ENCODE assay signal across 28 mouse cellular contexts in the genomic region with DNA sequence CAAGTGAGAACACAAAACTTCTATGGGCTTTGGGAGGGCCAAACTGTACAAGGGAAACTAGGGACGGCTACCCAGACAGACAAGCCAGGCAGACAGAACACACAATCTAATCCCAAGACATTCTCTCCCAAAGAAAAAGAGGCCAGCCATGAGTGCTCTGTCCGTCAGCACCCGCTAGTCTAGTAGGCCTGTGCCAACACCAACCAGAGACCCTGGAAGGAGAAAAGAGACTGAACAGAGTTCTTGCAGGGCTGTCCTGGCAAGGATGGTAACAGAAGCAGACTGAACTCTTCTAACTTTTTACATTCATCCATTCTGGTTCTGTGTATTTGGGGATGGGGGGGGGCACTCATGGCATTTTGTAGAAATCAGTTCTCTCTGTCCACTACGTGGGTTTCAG. TPM values are rescaled to one million over a fixed set of nuclear protein-coding genes. Genes with fewer than 3 reads are reported as not detected.
A peak's percentile ranks its signal among the peaks of the same experiment; 100 is the strongest.
DNase-seq lines count a peak whose midpoint lies in the region; ATAC-seq and TF ChIP-seq lines count a peak whose summit lies in the region.
"Had no signal": no experiment of that assay in that cellular context is flagged by ENCODE, and none has a peak within 500 bp of the region (broad histone marks: within the 10 kb centered on the region; RNA-seq: fewer than 3 reads in every experiment).

No protein-coding gene starts in this region.

- H3K4me2 ChIP-seq in intestine, postnatal 0 days (replicated peaks; ENCODE audit: low read depth) = 0 out of 2 replicates have a peak overlapping the region, but pooled peaks have one; percentile 2
- H3K4me2 ChIP-seq in intestine, embryonic 15.5 days (replicated peaks) = no peak overlapping the region
- no peak overlapping the region for H3K4me2 ChIP-seq in lung, embryonic 16.5 days (ENCODE audit: low read depth, low read length)
- H3K4me2 ChIP-seq: embryonic facial prominence, embryonic 12.5 days; hindbrain, embryonic 12.5 days; limb, embryonic 13.5 days had no signal

- peaks cover 11% of the 10 kb centered on the region for H3K4me1 ChIP-seq in intestine, postnatal 0 days (replicated peaks; ENCODE audit: control insufficient read depth, insufficient read depth, low read length)
- peaks cover 17% of the 10 kb centered on the region for H3K4me1 ChIP-seq in intestine, embryonic 15.5 days (replicated peaks)
- H3K4me1 ChIP-seq in lung, embryonic 16.5 days (replicated peaks; ENCODE audit: control insufficient read depth, insufficient read depth, low read length) = peaks cover 75% of the 10 kb centered on the region

- no peak overlapping the region for H3K27ac ChIP-seq in intestine, postnatal 0 days (ENCODE audit: low read depth, low read length)
- no peak overlapping the region for H3K27ac ChIP-seq in intestine, embryonic 15.5 days
- H3K27ac ChIP-seq in lung, embryonic 16.5 days (ENCODE audit: low read length) = no peak overlapping the region
- H3K27ac ChIP-seq: embryonic facial prominence, embryonic 12.5 days; hindbrain, embryonic 12.5 days; hindbrain, postnatal 0 days; left cerebral cortex, adult 2 months; limb, embryonic 13.5 days; liver, embryonic 14.5 days had no signal

- TF ChIP-seq CTCF in intestine, postnatal 0 days (IDR thresholded peaks at IDR 0.05; ENCODE audit: low read depth) = no peak

- no peak for ATAC-seq in intestine, postnatal 0 days
- no peak for ATAC-seq in intestine, embryonic 15.5 days
- ATAC-seq in lung, embryonic 16.5 days (ENCODE audit: low read depth) = peak; percentile 34; the same call in 1 of the 2 replicates
- ATAC-seq: forebrain, embryonic 14.5 days; hindbrain, postnatal 0 days; Patski had no signal

- H3K4me3 ChIP-seq in intestine, postnatal 0 days (ENCODE audit: low read depth, low read length) = no peak overlapping the region
- H3K4me3 ChIP-seq in intestine, embryonic 15.5 days (replicated peaks) = no peak overlapping the region
- no peak overlapping the region for H3K4me3 ChIP-seq in lung, embryonic 16.5 days (ENCODE audit: low read length)
- H3K4me3 ChIP-seq: embryonic facial prominence, embryonic 12.5 days; heart, embryonic 10.5 days; hindbrain, embryonic 12.5 days; left cerebral cortex, adult 2 months; limb, embryonic 13.5 days had no signal

- no peaks in the 10 kb centered on the region for H3K36me3 ChIP-seq in intestine, postnatal 0 days (ENCODE audit: control insufficient read depth, insufficient read depth)
- no peaks in the 10 kb centered on the region for H3K36me3 ChIP-seq in intestine, embryonic 15.5 days
- no peaks in the 10 kb centered on the region for H3K36me3 ChIP-seq in lung, embryonic 16.5 days (ENCODE audit: control insufficient read depth, insufficient read depth, low read length)
- H3K36me3 ChIP-seq: embryonic facial prominence, embryonic 12.5 days; heart, embryonic 10.5 days; hindbrain, embryonic 12.5 days; limb, embryonic 13.5 days had no signal

- no peaks in the 10 kb centered on the region for H3K27me3 ChIP-seq in intestine, postnatal 0 days (replicated peaks; ENCODE audit: control insufficient read depth, insufficient read depth, low read length)
- no peaks in the 10 kb centered on the region for H3K27me3 ChIP-seq in intestine, embryonic 15.5 days (replicated peaks)
- no peaks in the 10 kb centered on the region for H3K27me3 ChIP-seq in lung, embryonic 16.5 days (ENCODE audit: control insufficient read depth, insufficient read depth, low read depth, low read length)
- H3K27me3 ChIP-seq: CH12.LX; embryonic facial prominence, embryonic 12.5 days; hindbrain, embryonic 12.5 days; limb, embryonic 13.5 days; Patski had no signal

- no peak overlapping the region for H3K9ac ChIP-seq in intestine, postnatal 0 days (ENCODE audit: low read depth, low read length)
- no peak overlapping the region for H3K9ac ChIP-seq in intestine, embryonic 15.5 days
- no peak overlapping the region for H3K9ac ChIP-seq in lung, embryonic 16.5 days (ENCODE audit: low read length)
- H3K9ac ChIP-seq: embryonic facial prominence, embryonic 12.5 days; hindbrain, embryonic 12.5 days; limb, embryonic 13.5 days; liver, embryonic 14.5 days had no signal

- no peaks in the 10 kb centered on the region for H3K9me3 ChIP-seq in intestine, postnatal 0 days (ENCODE audit: control insufficient read depth)
- no peaks in the 10 kb centered on the region for H3K9me3 ChIP-seq in intestine, embryonic 15.5 days
- no peaks in the 10 kb centered on the region for H3K9me3 ChIP-seq in lung, embryonic 16.5 days (ENCODE audit: control insufficient read depth, low read length)
- H3K9me3 ChIP-seq: embryonic facial prominence, embryonic 12.5 days; heart, embryonic 10.5 days; hindbrain, embryonic 12.5 days; limb, embryonic 13.5 days had no signal

- WGBS in intestine, postnatal 0 days = 59% methylated on average over 4 of the region's 4 CpGs
- WGBS in intestine, embryonic 15.5 days = 62% methylated on average over 4 of the region's 4 CpGs
- WGBS in lung, embryonic 16.5 days = 45% methylated on average over 4 of the region's 4 CpGs

- peak; percentile 76 for DNase-seq in heart, adult 11 months
- no peak for DNase-seq in heart, postnatal 4 days
- no peak for DNase-seq in lung, postnatal 4 days
- DNase-seq in R1 (ENCODE audit: low read depth, low spot score) = peak; percentile 27
- no peak for DNase-seq in layer of hippocampus, postnatal 36 days
- DNase-seq: adrenal gland, postnatal 14 days; cerebellum, adult 11-12 months; cerebellum, adult 9-11 months; embryo, embryonic 11 days; gastrocnemius, postnatal 25 days; heart, postnatal 14 days; kidney, postnatal 14 days; midbrain, embryonic 14.5 days; right cerebral cortex, postnatal 14 days had no signal

RNA-seq across cellular contexts. Expression of a gene that starts 12.1 kb away (rescaled TPM):
- 10 to 100 TPM; 58.0 to 58.6 TPM for total RNA-seq in heart, postnatal 4 days (2021)
- polyA plus RNA-seq in intestine, postnatal 0 days (2015; fragmentation: Nextera tagmentation; extraction: Ambion mirVana) = 203 and 216 TPM in 2 replicates
- polyA plus RNA-seq in intestine, embryonic 15.5 days (2015; fragmentation: Nextera tagmentation; extraction: Ambion mirVana) = 90.4 and 95.3 TPM in 2 replicates
- polyA plus RNA-seq in lung, embryonic 16.5 days (2015; fragmentation: Nextera tagmentation; extraction: Ambion mirVana) = 9.4 and 9.8 TPM in 2 replicates
- total RNA-seq in layer of hippocampus, postnatal 36 days (2021) = 10 to 100 TPM; 56.4 to 59.1 TPM

RNA-seq across cellular contexts. Expression of a gene that starts 53.3 kb away (rescaled TPM):
- total RNA-seq in heart, postnatal 4 days (2021) = 1 to 10 TPM; 2.0 to 2.6 TPM
- 0.48 and 0.53 TPM in 2 replicates for polyA plus RNA-seq in intestine, postnatal 0 days (2015; fragmentation: Nextera tagmentation; extraction: Ambion mirVana)
- 0.44 and 0.49 TPM in 2 replicates for polyA plus RNA-seq in intestine, embryonic 15.5 days (2015; fragmentation: Nextera tagmentation; extraction: Ambion mirVana)
- 1.4 and 1.5 TPM in 2 replicates for polyA plus RNA-seq in lung, embryonic 16.5 days (2015; fragmentation: Nextera tagmentation; extraction: Ambion mirVana)
- 10 to 100 TPM; 21.0 to 24.1 TPM for total RNA-seq in layer of hippocampus, postnatal 36 days (2021)
- total RNA-seq: gastrocnemius, postnatal 25 days; monocyte, adult 5-6 weeks had no signal

Comparison
In these comparisons a context has a peak if more than half of its experiments do, and no peak if none do; other contexts are left out.
1. DNase-seq: peak in heart, adult 11 months (single experiment) and R1 (single experiment); none in heart, postnatal 4 days (single experiment), lung, postnatal 4 days (0 of 2) and layer of hippocampus, postnatal 36 days (0 of 2).